ENCODE assay signal across 16 mouse cellular contexts in the genomic region with DNA sequence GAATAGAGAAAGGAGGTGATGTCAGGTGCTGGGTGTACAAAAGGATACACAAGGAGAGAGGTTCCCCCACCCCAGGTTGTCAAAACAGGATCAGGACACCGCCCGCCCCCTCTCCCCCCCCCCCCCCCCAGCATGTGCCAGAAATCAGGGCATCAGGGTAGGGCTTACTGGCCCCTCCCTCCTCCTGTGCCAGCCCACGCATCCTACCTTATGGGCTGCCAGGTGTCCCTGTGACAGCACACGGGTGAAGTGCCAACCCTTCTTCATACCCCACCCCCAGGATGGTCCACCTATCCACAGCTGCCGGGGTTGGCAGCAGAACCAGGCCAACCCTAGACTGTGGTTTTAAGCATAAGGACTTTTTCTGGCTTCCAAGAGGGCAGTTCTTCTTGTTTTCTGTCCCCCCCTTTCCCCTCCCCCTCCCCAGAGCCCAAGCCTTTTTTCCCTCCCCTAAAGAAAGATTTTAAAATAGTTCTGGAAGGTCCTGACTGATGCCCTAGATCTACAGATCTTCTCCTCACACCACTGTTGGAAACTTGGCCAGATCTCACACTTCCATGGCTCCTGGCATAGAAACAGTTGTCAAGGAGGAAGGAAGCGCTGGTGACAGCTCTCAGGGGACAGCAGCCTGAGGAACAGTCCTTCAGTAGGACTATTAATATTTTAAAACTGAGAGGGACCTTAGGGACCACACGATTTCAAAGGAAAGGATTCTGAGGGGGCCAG. TPM values are rescaled to one million over a fixed set of nuclear protein-coding genes. Genes with fewer than 3 reads are reported as not detected.
DNase-seq lines count a peak whose midpoint lies in the region.
"Had no signal": no experiment of that assay in that cellular context is flagged by ENCODE, and none has a peak within 500 bp of the region (broad histone marks: within the 10 kb centered on the region; RNA-seq: fewer than 3 reads in every experiment).

No protein-coding gene starts in this region.

- peak; percentile 16 for DNase-seq in kidney, postnatal 10 days
- DNase-seq in kidney, adult 11 months = no peak
- peak; percentile 40 for DNase-seq in thymus, postnatal 0 days (ENCODE audit: low spot score)
- DNase-seq in thymus, postnatal 4 days = no peak
- DNase-seq in cerebellum, adult 9-11 months = peak; percentile 88
- DNase-seq in frontal cortex, postnatal 14 days (ENCODE audit: low spot score in 2 of 2) = no peak
- no peak for DNase-seq in embryo, embryonic 9.5 days (ENCODE audit: extremely low spot score)
- DNase-seq: adrenal gland, postnatal 14 days had no signal

RNA-seq across cellular contexts. Expression of a gene that starts 7.0 kb away (rescaled TPM):
- 12.6 and 18.0 TPM in 2 replicates for polyA plus RNA-seq in thymus, postnatal 0 days (2015; fragmentation: Nextera tagmentation; extraction: Ambion mirVana)
- polyA plus RNA-seq: erythroblast, embryonic 14.5 days; limb, embryonic 12.5 days; macrophage; neural tube, embryonic 14.5 days had no signal

RNA-seq across cellular contexts. Expression of a gene that starts 15.4 kb away (rescaled TPM):
- polyA plus RNA-seq in thymus, postnatal 0 days (2015; fragmentation: Nextera tagmentation; extraction: Ambion mirVana) = 0.31 TPM in 1 of 2 replicates, not detected in the other
- polyA plus RNA-seq: erythroblast, embryonic 14.5 days; frontal cortex, adult 2 months; intestine, embryonic 14.5 days; macrophage; midbrain, postnatal 0 days; neural tube, embryonic 14.5 days; stomach, embryonic 14.5 days had no signal

RNA-seq across cellular contexts. Expression of a gene that starts 23.3 kb away (rescaled TPM):
- 13.4 and 15.3 TPM in 2 replicates for polyA plus RNA-seq in thymus, postnatal 0 days (2015; fragmentation: Nextera tagmentation; extraction: Ambion mirVana)

RNA-seq across cellular contexts. Expression of a gene that starts 23.3 kb away (rescaled TPM):
- 62.8 and 66.6 TPM in 2 replicates for polyA plus RNA-seq in thymus, postnatal 0 days (2015; fragmentation: Nextera tagmentation; extraction: Ambion mirVana)

RNA-seq across cellular contexts. Expression of a gene that starts 35.2 kb away (rescaled TPM):
- 27.3 and 28.5 TPM in 2 replicates for polyA plus RNA-seq in thymus, postnatal 0 days (2015; fragmentation: Nextera tagmentation; extraction: Ambion mirVana)

Comparison
In these comparisons a context has a peak if more than half of its experiments do, and no peak if none do; other contexts are left out.
1. DNase-seq: peak in kidney, postnatal 10 days (single experiment), thymus, postnatal 0 days (single experiment) and cerebellum, adult 9-11 months (single experiment); none in kidney, adult 11 months (single experiment), thymus, postnatal 4 days (single experiment), frontal cortex, postnatal 14 days (0 of 2) and embryo, embryonic 9.5 days (single experiment).